Mouse (Mus musculus) neural tube, embryonic 15.5 days (tissue): ENCODE measurements around the gene 1110008L16Rik. TPM values are rescaled to one million over a fixed set of nuclear protein-coding genes. Genes with fewer than 3 reads are reported as not detected.
"Not testable (repeated sequence)": the region's sequence is repeated elsewhere in the genome, so short reads cannot be mapped to it uniquely, and the experiment has no call there.

Source experiments
- ATAC-seq: fragments of 200-750 bp; cut with Nextera tagmentation; 2 replicates; pipeline ENCODE4 v1.8.0; 2017; ENCODE audit warnings: mild to moderate bottlenecking, moderate TSS enrichment, moderate library complexity; ENCODE audit not compliant: low FRiP score
- H3K27ac ChIP-seq: fragments of 300-500 bp; sonication (generic); replicated peaks from 2 replicates; pipeline ENCODE4 v1.5.1; 2015; ENCODE audit warnings: mild to moderate bottlenecking, inconsistent platforms
- H3K27me3 ChIP-seq: fragments of 300-500 bp; sonication (generic); replicated peaks from 2 replicates; pipeline ENCODE4 v1.6.1; 2015; ENCODE audit warnings: inconsistent platforms
- H3K36me3 ChIP-seq: fragments of 300-500 bp; sonication (generic); 2 replicates; pipeline ENCODE4 v1.6.1; 2015; ENCODE audit warnings: inconsistent platforms
- H3K4me1 ChIP-seq: fragments of 300-500 bp; sonication (generic); 2 replicates; pipeline ENCODE4 v1.6.1; 2015; ENCODE audit warnings: inconsistent platforms
- H3K4me2 ChIP-seq: fragments of 300-500 bp; sonication (generic); 2 replicates; pipeline ENCODE4 v1.6.1; 2015; ENCODE audit warnings: inconsistent platforms, mild to moderate bottlenecking, moderate library complexity
- H3K4me3 ChIP-seq: fragments of 300-500 bp; sonication (generic); replicated peaks from 2 replicates; pipeline ENCODE4 v1.5.1; 2015; ENCODE audit warnings: mild to moderate bottlenecking, inconsistent platforms
- H3K9ac ChIP-seq: fragments of 300-500 bp; sonication (generic); replicated peaks from 2 replicates; pipeline ENCODE4 v1.6.1; 2015; ENCODE audit warnings: mild to moderate bottlenecking, inconsistent platforms
- H3K9me3 ChIP-seq: fragments of 300-500 bp; sonication (generic); replicated peaks from 2 replicates; pipeline ENCODE4 v1.6.1; 2016; ENCODE audit warnings: inconsistent platforms
- WGBS: fragments of 180-500 bp; shearing (Covaris S2); methylation state at CpG from one replicate; pipeline ENCODE4 v1.1.7; 2015; ENCODE audit warnings: mixed read lengths; 5-methylcytosine and 5-hydroxymethylcytosine counted together
- polyA plus RNA-seq: library from polyadenylated mRNA; unstranded; fragments of >200 nt; fragmentation: Nextera tagmentation; extraction: Ambion mirVana; gene quantifications from 2 replicates; pipeline ENCODE4 v1.2.1, GENCODE M21; 2015

1110008L16Rik gene
- polyA plus RNA-seq, 1 experiment from 2014 or later: 9.6 TPM

- Histone ChIP-seq H3K4me3 (no peak overlapping the region), H3K27ac (no peak overlapping the region), H3K4me1 (no peaks in the 10 kb centered on the region), H3K4me2 (no peak overlapping the region), H3K36me3 (no peaks in the 10 kb centered on the region), H3K9me3 (no peaks in the 10 kb centered on the region), H3K9ac (no peak overlapping the region), H3K27me3 (no peaks in the 10 kb centered on the region)
- no peak for ATAC-seq
- WGBS: 93% methylated on average over 3 of the region's 3 CpGs
Measured at GRCm38 (mm10) chr12:55384826-55385225, 85.4 kb downstream of the 1110008L16Rik start.

- no peak for ATAC-seq
- WGBS: 30% methylated on average over 6 of the region's 6 CpGs
- Histone ChIP-seq H3K27me3 (no peaks in the 10 kb centered on the region), H3K4me2 (no peak overlapping the region), H3K4me3 (no peak overlapping the region), H3K9ac (no peak overlapping the region), H3K4me1 (no peaks in the 10 kb centered on the region), H3K9me3 (no peaks in the 10 kb centered on the region), H3K36me3 (no peaks in the 10 kb centered on the region), H3K27ac (no peak overlapping the region)
Measured at GRCm38 (mm10) chr12:55385931-55386330, 86.6 kb downstream of the 1110008L16Rik start.

GRCm38 (mm10) chr12:55386456-55386855, 87.1 kb downstream of the 1110008L16Rik start:
- Histone ChIP-seq H3K4me2 (no peak overlapping the region), H3K9ac (no peak overlapping the region), H3K4me1 (no peaks in the 10 kb centered on the region), H3K27me3 (no peaks in the 10 kb centered on the region), H3K27ac (no peak overlapping the region), H3K9me3 (no peaks in the 10 kb centered on the region), H3K4me3 (no peak overlapping the region), H3K36me3 (no peaks in the 10 kb centered on the region)
- 81% methylated on average over 9 of the region's 9 CpGs for WGBS
- no peak for ATAC-seq

DNA sequence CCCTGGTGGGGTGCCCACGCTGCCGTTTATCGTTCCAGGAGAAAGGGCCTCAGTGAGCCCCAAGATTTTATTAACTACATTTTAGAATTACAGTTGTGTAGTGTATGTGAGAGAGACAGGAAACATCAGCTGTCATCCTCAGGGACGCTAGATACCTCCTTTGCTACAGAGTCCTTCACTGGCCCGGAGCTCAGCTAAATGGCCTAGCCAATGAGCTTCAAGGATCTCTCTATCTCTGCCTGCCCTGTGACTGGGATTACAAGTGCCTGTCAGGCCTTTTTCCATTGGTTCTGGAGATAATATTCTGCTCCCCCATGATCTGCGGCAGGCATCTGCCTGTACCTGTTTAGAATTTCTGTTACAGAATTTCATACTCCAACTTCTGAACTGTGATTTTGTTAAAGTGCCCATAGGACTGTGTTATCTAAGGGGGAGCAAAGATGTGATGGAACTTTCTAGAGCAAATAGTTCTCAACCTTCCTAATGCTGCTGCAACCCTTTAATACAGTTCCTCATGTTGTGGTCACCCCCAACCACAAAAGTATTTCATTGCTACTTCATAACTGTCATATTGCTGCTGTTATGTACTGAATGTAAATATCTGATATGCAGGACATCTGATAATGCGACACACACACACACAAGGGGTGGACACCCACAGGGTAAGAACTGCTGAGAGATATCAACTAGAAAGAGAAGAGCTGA, 87.9 kb downstream of the 1110008L16Rik start:
- 79% methylated on average over 7 of the region's 7 CpGs for WGBS
- no peaks in the 10 kb centered on the region for H3K27me3 ChIP-seq
- H3K4me1 ChIP-seq: no peaks in the 10 kb centered on the region
- no peaks in the 10 kb centered on the region for H3K36me3 ChIP-seq
- ATAC-seq: no peak
- no peak overlapping the region for H3K4me2 ChIP-seq
- no peak overlapping the region for H3K4me3 ChIP-seq
- H3K9ac ChIP-seq: no peak overlapping the region
- H3K27ac ChIP-seq: no peak overlapping the region
- H3K9me3 ChIP-seq: no peaks in the 10 kb centered on the region

- no peak overlapping the region for H3K27ac ChIP-seq
- 66% methylated on average over 11 of the region's 11 CpGs for WGBS
Measured at GRCm38 (mm10) chr12:55387788-55388465, 88.5 kb downstream of the 1110008L16Rik start.

GRCm38 (mm10) chr12:55388478-55388877, 89.1 kb downstream of the 1110008L16Rik start:
- ATAC-seq: no peak
- Histone ChIP-seq H3K4me2 (no peak overlapping the region), H3K9ac (no peak overlapping the region), H3K4me1 (no peaks in the 10 kb centered on the region), H3K4me3 (no peak overlapping the region), H3K27me3 (no peaks in the 10 kb centered on the region), H3K9me3 (no peaks in the 10 kb centered on the region), H3K27ac (no peak overlapping the region), H3K36me3 (no peaks in the 10 kb centered on the region)
- WGBS: 78% methylated on average over 6 of the region's 6 CpGs

More at GRCm38 (mm10) chr12:55387788-55388465, 88.5 kb downstream of the 1110008L16Rik start:
- no peak for ATAC-seq
- no peaks in the 10 kb centered on the region for H3K9me3 ChIP-seq
- H3K9ac ChIP-seq: no peak overlapping the region
- H3K4me2 ChIP-seq: no peak overlapping the region
- no peaks in the 10 kb centered on the region for H3K4me1 ChIP-seq
- no peaks in the 10 kb centered on the region for H3K36me3 ChIP-seq
- no peaks in the 10 kb centered on the region for H3K27me3 ChIP-seq
- no peak overlapping the region for H3K4me3 ChIP-seq

DNA sequence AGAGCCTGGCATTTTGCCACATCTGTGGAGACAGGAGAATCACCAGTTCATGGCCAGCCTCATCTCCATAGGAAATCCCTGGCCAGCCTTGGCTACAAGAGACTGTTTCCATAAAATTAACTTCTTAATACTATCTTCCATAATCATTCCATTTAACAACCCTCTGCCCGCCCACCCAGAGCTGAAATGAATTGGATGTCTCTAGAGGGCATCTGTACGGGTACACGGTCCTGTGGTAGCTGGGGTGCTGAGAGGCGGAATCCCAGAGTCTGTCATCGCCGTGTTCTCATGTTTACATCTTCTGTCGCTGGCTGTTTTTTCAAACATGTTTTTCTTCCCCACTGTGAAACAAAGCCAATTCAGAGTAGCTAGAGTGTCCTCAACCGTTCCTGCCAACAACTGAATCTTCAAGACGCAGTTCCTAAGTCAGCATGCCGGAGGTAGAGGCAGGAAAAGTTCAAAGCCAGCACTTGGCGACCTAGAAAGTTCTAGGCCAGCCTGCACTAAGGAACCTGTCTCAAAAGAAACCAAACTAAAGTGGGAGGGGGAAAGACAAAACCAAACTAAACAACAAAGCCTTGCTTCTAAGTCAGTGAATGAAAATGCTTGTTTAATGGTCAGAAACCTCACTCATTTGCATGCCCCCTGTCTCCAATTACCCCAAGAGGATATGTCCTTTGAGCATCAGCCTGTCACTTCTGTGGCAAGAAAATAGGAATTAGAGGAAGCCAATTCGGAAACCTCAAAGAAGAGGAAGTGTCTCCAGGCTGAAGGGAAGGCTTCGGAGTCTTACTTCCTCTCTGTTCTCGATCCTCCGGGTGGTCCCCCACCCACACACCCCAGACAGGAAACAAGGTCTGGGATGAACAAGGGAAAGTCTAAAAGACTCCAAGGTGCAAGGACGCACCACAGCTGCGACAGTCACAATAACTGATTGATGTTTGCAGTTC, 90.0 kb downstream of the 1110008L16Rik start:
- H3K4me3 ChIP-seq: no peak overlapping the region
- no peaks in the 10 kb centered on the region for H3K27me3 ChIP-seq
- H3K4me2 ChIP-seq: no peak overlapping the region
- no peaks in the 10 kb centered on the region for H3K36me3 ChIP-seq
- H3K9ac ChIP-seq: no peak overlapping the region
- 85% methylated on average over 17 of the region's 17 CpGs for WGBS
- no peak for ATAC-seq
- H3K27ac ChIP-seq: no peak overlapping the region
- no peaks in the 10 kb centered on the region for H3K4me1 ChIP-seq
- H3K9me3 ChIP-seq: no peaks in the 10 kb centered on the region

GRCm38 (mm10) chr12:55392120-55392519, 92.7 kb downstream of the 1110008L16Rik start:
- Histone ChIP-seq H3K4me2 (no peak overlapping the region), H3K27me3 (no peaks in the 10 kb centered on the region), H3K4me1 (no peaks in the 10 kb centered on the region), H3K4me3 (no peak overlapping the region), H3K9ac (no peak overlapping the region), H3K36me3 (no peaks in the 10 kb centered on the region), H3K9me3 (no peaks in the 10 kb centered on the region), H3K27ac (no peak overlapping the region)
- ATAC-seq: no peak

DNA sequence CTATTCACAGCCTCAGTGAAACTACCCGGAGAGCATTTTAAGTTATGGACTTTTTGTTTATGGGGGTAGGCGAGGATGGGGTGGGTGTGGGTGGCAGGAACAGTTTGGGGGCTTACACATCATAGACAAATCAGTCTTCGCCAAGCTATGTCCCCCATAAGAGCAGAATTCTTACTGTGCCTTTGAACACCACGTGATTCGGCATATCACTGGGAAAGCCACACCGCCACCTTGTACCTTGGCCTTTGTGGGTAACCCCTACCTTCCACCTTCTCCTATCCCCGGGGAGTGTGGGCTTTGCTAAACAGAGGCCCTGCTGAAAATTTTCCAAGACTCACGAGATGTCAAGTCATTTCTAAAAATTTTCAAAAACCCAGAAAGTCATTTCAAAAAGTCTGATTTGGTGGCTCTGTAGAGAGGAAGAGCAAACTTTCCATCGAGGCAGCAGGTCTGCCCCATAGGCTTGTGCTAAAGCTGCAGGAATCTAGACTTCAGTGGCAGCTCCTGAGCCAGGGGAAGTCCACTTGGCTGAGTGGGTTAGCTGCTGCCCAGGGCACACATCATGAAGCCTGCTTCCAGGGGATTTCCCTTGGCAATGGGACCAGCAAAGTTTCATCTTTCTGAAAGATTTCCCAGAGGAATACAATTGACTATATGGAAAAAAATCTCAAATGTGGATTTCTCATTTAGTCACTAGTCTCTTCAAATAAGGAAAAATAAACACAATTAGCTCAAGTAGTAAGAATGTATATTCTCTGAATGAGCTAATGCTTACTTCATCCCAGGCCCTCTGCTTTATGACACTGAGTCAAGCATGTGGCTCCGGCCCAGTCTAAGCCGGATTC, 93.6 kb downstream of the 1110008L16Rik start:
- Histone ChIP-seq H3K4me3 (no peak overlapping the region), H3K36me3 (no peaks in the 10 kb centered on the region)
- 88% methylated on average over 11 of the region's 11 CpGs for WGBS

GRCm38 (mm10) chr12:55395601-55396000, 96.2 kb downstream of the 1110008L16Rik start:
- peaks cover 16% of the 10 kb centered on the region for H3K4me1 ChIP-seq
- H3K9me3 ChIP-seq, ATAC-seq, H3K36me3 ChIP-seq, H3K27ac ChIP-seq, H3K27me3 ChIP-seq, H3K4me2 ChIP-seq, H3K4me3 ChIP-seq, H3K9ac ChIP-seq: not testable (repeated sequence)
- 93% methylated on average over 14 of the region's 14 CpGs for WGBS

More for the DNA sequence above, 93.6 kb downstream of the 1110008L16Rik start:
- no peak for ATAC-seq
- Histone ChIP-seq H3K9ac (no peak overlapping the region), H3K27ac (no peak overlapping the region), H3K27me3 (no peaks in the 10 kb centered on the region), H3K4me2 (no peak overlapping the region), H3K9me3 (no peaks in the 10 kb centered on the region), H3K4me1 (peaks cover 5% of the 10 kb centered on the region; the same call in 1 of the 2 replicates)

- H3K27me3 ChIP-seq: no peaks in the 10 kb centered on the region
- peaks cover 19% of the 10 kb centered on the region for H3K4me1 ChIP-seq
- H3K36me3 ChIP-seq: no peaks in the 10 kb centered on the region
- 96% methylated on average over 4 of the region's 4 CpGs for WGBS
- no peak for ATAC-seq
- no peak overlapping the region for H3K4me3 ChIP-seq
- H3K27ac ChIP-seq: no peak overlapping the region
- no peaks in the 10 kb centered on the region for H3K9me3 ChIP-seq
- H3K9ac ChIP-seq: no peak overlapping the region
- no peak overlapping the region for H3K4me2 ChIP-seq
Measured at GRCm38 (mm10) chr12:55396536-55396935, 97.2 kb downstream of the 1110008L16Rik start.
